Mouse (Mus musculus) right cerebral cortex, postnatal 14 days (tissue): ENCODE data around the gene Gm21319.
"Not testable (repeated sequence)": the region's sequence is repeated elsewhere in the genome, so short reads cannot be mapped to it uniquely, and the experiment has no call there.

Source experiments
- DNase-seq: peaks from one replicate; pipeline ENCODE4 v3.0.0; 2022

Gm21319 gene

GRCm38 (mm10) chr12:87775655-87776054 is at the start of gene Gm21319:
Gm21319 (minus strand) TSS chr12:87775755.
- DNase-seq, result not testable (repeated sequence)

DNA sequence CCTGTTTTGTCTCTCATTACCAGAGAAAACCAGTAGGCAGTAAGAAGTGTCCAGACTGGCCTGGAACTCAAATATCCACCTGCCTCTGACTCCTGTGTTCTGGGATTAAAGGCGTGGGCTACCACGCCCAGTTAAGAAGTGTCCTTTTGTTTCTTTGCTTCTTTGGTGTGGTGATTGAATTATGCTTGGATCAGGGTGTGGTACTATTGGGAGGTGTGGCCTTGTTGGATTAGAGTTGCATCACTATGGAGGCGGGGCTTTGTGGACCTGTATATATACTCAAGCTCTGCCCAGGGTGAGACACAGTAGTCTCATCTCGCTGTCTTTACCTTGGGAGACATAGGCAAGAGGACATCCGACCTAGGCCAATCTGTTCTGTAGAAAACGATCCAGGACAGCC is 40.7 kb upstream of the Gm21319 start, which contains the start of gene BB287469:
Gene BB287469 (plus strand): TSS at position 301 of the 400 bp plus-strand sequence.
- not testable (repeated sequence) for DNase-seq

- not testable (repeated sequence) for DNase-seq
Observed at GRCm38 (mm10) chr12:87797971-87798370, 22.4 kb upstream of the Gm21319 start.

GRCm38 (mm10) chr12:87795212-87795611 is 19.7 kb upstream of the Gm21319 start, which contains the start of gene Gm21936:
Gm21936 (plus strand) TSS chr12:87795512.
- DNase-seq, result not testable (repeated sequence)
